Mouse (Mus musculus): ENCODE measurements around the gene Ssbp4.
"Not testable (repeated sequence)": the region's sequence is repeated elsewhere in the genome, so short reads cannot be mapped to it uniquely, and the experiment has no call there.

The Ssbp4 gene

DNA sequence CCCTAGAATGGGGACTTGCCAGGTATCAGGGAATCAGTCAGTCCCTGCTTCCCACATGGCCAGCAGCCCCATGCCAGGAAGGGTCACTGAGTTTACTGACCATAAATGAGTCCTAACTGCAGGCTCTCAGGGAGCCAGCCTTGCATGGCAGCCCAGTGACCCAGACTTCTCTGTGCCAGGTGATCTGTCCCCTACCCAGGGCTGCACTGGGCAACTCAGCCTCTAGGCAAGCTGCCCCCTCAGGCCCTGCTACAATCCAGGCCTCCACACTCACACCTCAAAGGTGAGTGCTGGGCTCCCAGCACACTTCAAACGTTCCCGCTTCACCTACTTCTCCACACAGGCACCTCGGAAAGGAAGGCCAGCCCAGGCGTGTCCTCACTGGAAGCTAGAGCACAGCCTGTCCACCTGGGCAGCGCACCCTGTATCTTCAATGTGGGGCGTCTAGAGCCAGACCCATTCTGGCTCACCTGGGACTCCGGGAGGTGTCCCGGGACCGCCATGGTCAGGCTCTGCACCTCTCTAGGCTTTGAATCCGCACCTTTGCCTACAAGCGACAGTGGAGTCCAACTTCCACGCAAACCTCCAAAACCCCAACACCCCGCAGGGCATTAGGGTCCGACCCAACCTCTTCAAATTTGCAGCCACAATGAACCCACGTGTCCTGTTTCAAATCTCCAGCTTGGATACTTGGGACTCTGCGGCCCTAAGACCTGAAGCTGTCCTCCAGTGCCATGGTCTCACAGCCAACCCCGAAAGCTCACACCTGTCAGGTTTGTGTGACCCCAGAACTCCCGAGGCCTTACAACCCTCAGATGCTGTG, 1.7 kb downstream of the Ssbp4 start:
- DNase-seq (ENCODE audit: low spot score), result no peak

- no peak for DNase-seq (ENCODE audit: low spot score)
Observed at GRCm38 (mm10) chr8:70605871-70606779, 2.5 kb downstream of the Ssbp4 start.

GRCm38 (mm10) chr8:70604558-70604957, 4.1 kb downstream of the Ssbp4 start:
- DNase-seq (ENCODE audit: low spot score), result no peak

- DNase-seq (ENCODE audit: low spot score), result no peak
Observed at GRCm38 (mm10) chr8:70602139-70602811, 6.4 kb downstream of the Ssbp4 start.

GRCm38 (mm10) chr8:70601271-70601649, 7.4 kb downstream of the Ssbp4 start:
- peak; percentile 97 for DNase-seq (ENCODE audit: low spot score)

- peak; percentile 63 for DNase-seq (ENCODE audit: low spot score)
Observed at GRCm38 (mm10) chr8:70600473-70601270, 8.0 kb downstream of the Ssbp4 start.

DNA sequence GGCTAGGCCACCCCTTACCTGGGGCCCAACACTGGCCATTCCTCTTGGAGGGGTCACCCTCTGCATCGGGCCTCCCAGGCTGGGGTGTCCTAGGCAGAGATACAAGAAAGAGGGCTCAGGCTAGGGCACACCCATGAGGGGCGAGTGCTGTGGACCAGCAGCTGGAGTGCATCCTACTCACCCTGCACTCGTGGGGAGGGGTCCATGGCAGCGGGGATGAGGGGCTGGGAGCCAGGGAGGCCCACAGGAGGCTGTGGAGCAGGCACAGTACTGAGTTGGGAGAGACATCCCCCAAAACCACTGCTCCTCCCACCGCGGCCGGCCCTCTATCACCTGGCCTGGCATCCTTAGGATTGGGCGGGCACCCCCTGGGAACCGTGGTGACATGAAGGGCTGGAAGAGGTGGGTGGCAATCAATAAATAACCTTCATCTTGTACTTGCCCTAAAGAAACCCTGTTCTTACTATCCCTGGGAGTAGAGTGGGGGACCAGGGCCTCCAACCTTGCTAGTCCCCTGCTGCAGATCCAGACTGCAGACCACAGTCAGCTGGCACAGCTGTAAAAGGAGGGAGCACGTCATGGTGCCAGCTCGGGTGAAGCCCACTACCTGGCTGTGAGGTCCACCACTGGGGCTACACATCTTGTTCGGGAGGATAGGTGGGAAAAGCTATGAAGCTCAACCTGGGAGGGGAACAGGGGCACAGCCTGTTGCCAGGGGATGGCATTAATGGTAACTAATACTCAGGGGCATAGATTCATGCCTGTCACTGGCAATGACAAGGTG, 9.0 kb downstream of the Ssbp4 start:
- no peak for DNase-seq (ENCODE audit: low spot score)

DNA sequence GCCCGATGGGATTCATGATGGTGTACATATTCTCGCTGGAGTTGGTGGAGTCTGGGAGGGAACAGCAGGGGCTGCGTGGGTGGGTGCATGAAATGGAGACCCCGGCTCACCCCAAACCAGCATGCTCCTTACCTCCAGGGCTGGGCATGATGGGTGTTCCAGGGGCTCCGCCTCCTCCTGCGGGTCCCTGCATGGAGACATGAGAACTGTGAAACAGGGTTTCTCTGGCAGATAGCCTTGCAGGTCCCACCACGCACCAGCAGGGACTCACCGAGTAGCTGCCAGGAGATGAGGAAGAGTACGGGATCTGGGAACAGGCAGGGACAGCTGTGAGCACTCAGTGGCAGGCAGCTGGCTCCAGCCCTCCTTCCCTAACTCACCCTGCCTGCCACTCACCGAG, 9.9 kb downstream of the Ssbp4 start:
- peak; percentile 66 for DNase-seq (ENCODE audit: low spot score)

- peak; percentile 87 for DNase-seq (ENCODE audit: low spot score)
Observed at GRCm38 (mm10) chr8:70598283-70598682, 10.4 kb downstream of the Ssbp4 start.

DNA sequence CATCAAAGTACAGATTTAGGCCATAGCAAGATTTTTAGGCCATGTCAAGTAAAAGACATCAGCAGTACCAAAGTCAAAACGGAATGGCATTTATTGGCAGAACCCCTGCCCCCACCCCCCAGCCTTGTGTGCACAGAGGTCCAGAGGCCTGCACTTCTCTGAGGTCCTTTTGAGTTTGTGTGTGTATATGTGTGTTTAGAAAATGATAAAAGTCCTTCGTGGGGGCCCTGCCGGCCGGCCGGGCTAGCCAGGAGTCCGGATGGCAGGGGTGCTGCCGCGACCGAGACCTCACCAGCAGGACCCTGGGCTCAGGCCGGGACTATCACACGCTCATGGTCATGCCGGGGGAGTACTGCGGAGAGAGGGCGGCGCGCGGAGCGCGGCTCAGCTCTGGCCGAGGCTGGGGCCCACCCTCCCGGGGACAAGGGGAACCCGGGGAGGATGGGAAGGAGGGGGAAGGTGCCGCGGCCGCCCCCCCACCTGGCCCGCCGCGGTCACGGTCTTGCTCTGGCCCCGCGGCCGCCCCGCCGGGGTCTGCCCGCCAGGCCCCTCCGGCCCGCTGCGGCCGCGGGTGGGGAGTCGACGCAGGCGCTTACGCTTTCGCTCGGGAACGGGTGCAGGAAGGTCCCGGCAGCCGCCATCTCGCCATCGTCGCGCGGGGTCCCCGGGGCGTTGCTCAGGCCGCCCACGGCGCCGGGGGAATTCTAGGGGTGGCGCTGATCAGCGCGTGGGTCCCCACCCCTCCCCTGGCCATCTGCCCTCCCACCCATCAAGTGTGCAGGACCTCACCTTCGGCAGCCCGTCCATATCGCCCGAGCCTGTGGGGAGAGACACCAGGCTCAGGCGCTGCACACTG, 11.0 kb downstream of the Ssbp4 start:
- no peak for DNase-seq (ENCODE audit: low spot score)

GRCm38 (mm10) chr8:70596775-70597416, 11.8 kb downstream of the Ssbp4 start:
- no peak for DNase-seq (ENCODE audit: low spot score)

- DNase-seq (ENCODE audit: low spot score), result no peak
Observed at GRCm38 (mm10) chr8:70596216-70596615, 12.5 kb downstream of the Ssbp4 start.

DNA sequence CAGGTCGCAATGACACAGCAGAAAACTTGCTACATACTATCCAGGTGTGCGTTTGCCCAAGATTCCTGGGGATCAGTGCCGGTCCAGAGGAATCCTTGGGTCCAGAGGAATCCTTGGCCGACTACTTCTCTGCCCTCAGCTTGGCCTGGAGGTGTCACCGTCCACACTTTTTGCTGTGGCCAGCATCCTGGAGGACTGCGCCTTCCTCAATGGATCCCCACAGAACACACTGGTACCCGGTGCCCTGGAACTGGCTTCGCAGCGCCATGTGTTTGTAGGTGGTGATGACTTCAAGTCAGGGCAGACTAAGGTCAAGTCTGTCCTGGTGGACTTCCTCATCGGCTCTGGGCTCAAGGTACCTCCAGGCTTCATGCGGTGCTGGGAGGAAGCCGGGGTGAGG, 12.9 kb downstream of the Ssbp4 start:
- DNase-seq (ENCODE audit: low spot score), result no peak

GRCm38 (mm10) chr8:70594621-70595564, 13.8 kb downstream of the Ssbp4 start:
- DNase-seq (ENCODE audit: low spot score), result peak; percentile 47

- DNase-seq (ENCODE audit: low spot score), result peak; percentile 89
Observed at GRCm38 (mm10) chr8:70593961-70594609, 14.6 kb downstream of the Ssbp4 start, which contains the start of gene Isyna1. Isyna1 (plus strand) TSS chr8:70594373.

GRCm38 (mm10) chr8:70593173-70593572, 15.5 kb downstream of the Ssbp4 start:
- DNase-seq (ENCODE audit: low spot score), result no peak

DNA sequence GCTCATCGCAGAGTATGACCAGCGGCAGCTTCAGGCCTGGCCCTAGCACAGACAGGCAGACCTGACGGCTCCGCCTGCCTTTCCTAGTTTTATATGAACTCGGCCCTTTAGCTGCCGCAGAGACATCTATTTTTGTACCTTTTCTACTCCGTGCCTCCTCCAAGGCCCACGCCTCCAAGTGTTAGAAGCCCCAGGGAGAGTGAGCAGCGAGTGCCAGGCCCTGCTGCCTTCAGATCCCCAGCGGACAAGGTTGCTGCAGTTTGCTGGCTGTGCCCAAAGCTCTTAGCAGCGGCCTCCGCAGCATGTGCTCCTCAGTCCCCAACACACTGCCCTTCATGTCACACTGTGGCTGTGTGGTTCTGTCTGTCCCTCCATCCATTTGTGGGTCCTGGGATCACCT, 17.1 kb downstream of the Ssbp4 start:
- no peak for DNase-seq (ENCODE audit: low spot score)

- not testable (repeated sequence) for DNase-seq (ENCODE audit: low spot score)
Observed at GRCm38 (mm10) chr8:70587955-70588354, 20.7 kb downstream of the Ssbp4 start.
